Mouse (Mus musculus) limb, embryonic 14.5 days (tissue): ENCODE measurements around the gene Spag7. TPM values are rescaled to one million over a fixed set of nuclear protein-coding genes. Genes with fewer than 3 reads are reported as not detected.

ENCODE experiments used
- ATAC-seq: fragments of 200-750 bp; cut with Nextera tagmentation; 2 replicates; pipeline ENCODE4 v1.8.0; 2017; ENCODE audit warnings: low read depth, moderate number of reproducible peaks, moderate TSS enrichment; ENCODE audit not compliant: low FRiP score
- DNase-seq: peaks from one replicate; pipeline ENCODE4 v3.0.0-alpha.2; 2015; ENCODE audit warnings: low spot score
- H3K27ac ChIP-seq: fragments of 300-500 bp; sonication (generic); replicated peaks from 2 replicates; pipeline ENCODE4 v1.5.1; 2014; ENCODE audit warnings: low read depth, mild to moderate bottlenecking, low read length, moderate library complexity, mixed read lengths
- H3K27me3 ChIP-seq: fragments of 300-500 bp; sonication (generic); 2 replicates; pipeline ENCODE4 v1.6.1; 2014; ENCODE audit warnings: low read length, mixed read lengths; ENCODE audit not compliant: control insufficient read depth, insufficient read depth
- H3K36me3 ChIP-seq: fragments of 300-500 bp; sonication (generic); 2 replicates; pipeline ENCODE4 v1.6.1; 2014; ENCODE audit warnings: mild to moderate bottlenecking, low read length, moderate library complexity, mixed read lengths; ENCODE audit not compliant: control insufficient read depth, insufficient read depth
- H3K4me1 ChIP-seq: fragments of 300-500 bp; sonication (generic); 2 replicates; pipeline ENCODE4 v1.6.1; 2014; ENCODE audit warnings: antibody characterized with exemption, low read length, mixed read lengths; ENCODE audit not compliant: control insufficient read depth, insufficient read depth
- H3K4me2 ChIP-seq: fragments of 300-500 bp; sonication (generic); replicated peaks from 2 replicates; pipeline ENCODE4 v1.6.1; 2014; ENCODE audit warnings: low read depth, mild to moderate bottlenecking, low read length, moderate library complexity; ENCODE audit not compliant: severe bottlenecking
- H3K4me3 ChIP-seq: fragments of 300-500 bp; sonication (generic); replicated peaks from 2 replicates; pipeline ENCODE4 v1.5.1; 2014; ENCODE audit warnings: low read length
- H3K9ac ChIP-seq: fragments of 300-500 bp; sonication (generic); 2 replicates; pipeline ENCODE4 v1.6.1; 2014; ENCODE audit warnings: mild to moderate bottlenecking, low read depth, low read length, moderate library complexity; ENCODE audit not compliant: severe bottlenecking
- H3K9me3 ChIP-seq: fragments of 300-500 bp; sonication (generic); 2 replicates; pipeline ENCODE4 v1.6.1; 2016; ENCODE audit warnings: low read length; ENCODE audit not compliant: control insufficient read depth
- POLR2A ChIP-seq: fragments of 200-500 bp; IDR thresholded peaks from 2 replicates; pipeline ENCODE4 v1.8.0; 2012; ENCODE audit warnings: inconsistent platforms, mild to moderate bottlenecking, moderate library complexity, borderline replicate concordance; ENCODE audit not compliant: insufficient read depth, insufficient read length; ENCODE audit errors: extremely low read depth
- WGBS: fragments of 180-500 bp; shearing (Covaris S2); extraction: QIAGEN DNeasy Blood & Tissue Kit; methylation state at CpG from one replicate; pipeline ENCODE4 v1.1.7; 2014; 5-methylcytosine and 5-hydroxymethylcytosine counted together
- polyA plus RNA-seq, 2 experiments: library from polyadenylated mRNA; depleted of rRNA in 1 of 2; stranded (reverse) in 1 of 2; unstranded in 1 of 2; fragments of >200 nt; fragmentation: Nextera tagmentation in 1 of 2; extraction: Ambion mirVana in 1 of 2; gene quantifications; 2 replicates each; pipeline versions ENCODE4 v1.2.1 to v1.2.3; 2012 to 2014

Spag7 gene
- polyA plus RNA-seq, 2 experiments = 93.7 to 97.0 TPM

DNA sequence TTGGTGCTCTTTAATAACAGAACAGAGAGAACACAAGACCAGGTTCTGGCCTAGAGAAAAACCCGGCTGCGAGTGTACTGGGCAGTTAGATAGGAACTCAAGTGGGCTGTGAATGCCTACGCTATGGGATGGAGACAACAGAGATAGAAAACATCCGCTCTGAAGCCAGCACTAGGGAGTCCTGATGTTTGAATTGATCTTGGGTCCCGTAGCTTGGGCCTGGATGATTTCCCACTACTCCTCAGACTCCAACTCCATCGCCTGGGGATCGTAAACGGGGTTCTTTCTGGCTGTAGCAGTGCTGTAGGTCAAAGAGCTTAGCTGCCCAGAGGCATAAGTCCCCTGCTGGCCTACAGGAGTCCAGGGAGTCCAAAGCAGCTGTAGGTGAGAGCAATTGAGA, 19.2 kb upstream of the Spag7 start:
- Histone ChIP-seq H3K4me1 (peaks cover 9% of the 10 kb centered on the region), H3K4me3 (peak overlapping the region; percentile 75), H3K9ac (peak overlapping the region; percentile 77), H3K36me3 (peaks cover 23% of the 10 kb centered on the region), H3K9me3 (no peaks in the 10 kb centered on the region), H3K27ac (peak overlapping the region; percentile 79), H3K27me3 (no peaks in the 10 kb centered on the region), H3K4me2 (peak overlapping the region; percentile 79)
- ATAC-seq = no peak
- WGBS = 11% methylated on average over 8 of the region's 8 CpGs
- DNase-seq = no peak
- TF ChIP-seq POLR2A = no peak

DNA sequence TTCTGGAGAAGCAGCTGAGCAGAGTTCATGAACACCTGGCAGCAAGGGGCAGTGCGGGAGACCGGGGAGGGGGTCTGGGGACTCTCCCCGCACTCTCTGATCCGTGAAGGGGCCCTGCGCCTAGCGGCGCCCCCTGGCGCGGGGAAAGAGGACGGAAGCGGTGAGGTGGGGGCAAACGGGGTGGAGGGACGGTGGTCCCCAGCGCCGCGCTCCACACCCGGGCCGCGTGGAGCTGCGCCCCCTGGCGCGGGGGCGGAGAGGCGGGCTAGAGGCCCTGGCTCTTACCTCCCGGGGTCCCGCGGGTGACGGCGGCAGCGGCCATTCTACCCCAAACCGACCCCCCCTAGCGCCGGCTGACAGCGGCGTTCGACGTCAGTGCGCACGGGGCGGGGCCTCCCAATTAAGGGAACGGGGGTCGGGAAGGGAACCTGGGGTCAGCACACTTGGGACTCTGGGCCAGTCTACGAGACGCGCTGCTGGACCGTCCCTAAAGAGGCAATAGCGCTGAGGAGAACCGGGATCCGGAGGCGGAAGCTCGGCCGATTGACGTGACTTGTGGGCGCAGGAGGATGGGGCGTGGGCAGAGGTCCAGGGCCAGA, 18.5 kb upstream of the Spag7 start, which contains the start of gene Camta2:
Gene Camta2 (minus strand): TSS at position 505 of the 599 bp plus-strand sequence.
- H3K9me3 ChIP-seq = no peaks in the 10 kb centered on the region
- no peaks in the 10 kb centered on the region for H3K27me3 ChIP-seq
- peak; percentile 81 for ATAC-seq

DNA sequence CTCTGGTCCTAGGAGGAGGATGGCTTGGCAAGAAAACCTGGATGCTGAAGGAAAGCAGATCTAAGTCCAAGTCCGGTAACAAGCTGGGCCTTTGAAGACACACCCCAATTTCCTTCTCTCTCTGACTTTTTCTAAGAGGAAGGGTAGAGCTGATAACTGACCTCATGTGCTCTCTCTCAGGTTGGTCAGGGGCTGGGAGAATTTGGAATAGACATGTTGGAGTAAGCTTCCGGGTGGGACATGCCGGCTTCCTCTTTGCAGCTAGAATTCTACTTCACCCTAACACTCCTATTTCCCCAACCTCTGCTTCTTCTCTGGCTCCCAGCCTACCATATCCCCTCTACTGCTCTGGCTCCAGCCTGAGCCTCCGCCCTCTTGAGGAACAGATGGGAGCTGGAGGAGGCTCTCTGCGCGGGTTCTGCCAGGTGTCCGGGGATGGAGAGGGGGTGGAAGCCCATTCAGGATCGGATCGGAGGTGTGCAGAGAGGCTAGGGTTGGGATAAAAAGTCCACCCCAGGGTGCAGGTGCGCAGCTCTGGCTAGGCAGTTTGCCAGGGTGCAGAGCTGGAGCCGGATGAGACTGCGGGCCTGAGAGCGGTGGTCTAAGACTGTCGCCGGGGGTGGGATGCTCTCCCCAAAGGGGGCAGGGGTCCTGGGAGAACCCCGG, 17.8 kb upstream of the Spag7 start:
- Histone ChIP-seq H3K4me3 (peak overlapping the region; percentile 75), H3K4me2 (peak overlapping the region; percentile 79), H3K9me3 (no peaks in the 10 kb centered on the region), H3K4me1 (peaks cover 9% of the 10 kb centered on the region), H3K9ac (peak overlapping the region; percentile 77), H3K27ac (peak overlapping the region; percentile 79), H3K36me3 (peaks cover 31% of the 10 kb centered on the region), H3K27me3 (no peaks in the 10 kb centered on the region)
- 2% methylated on average over 15 of the region's 16 CpGs for WGBS
- ATAC-seq = peak; percentile 72
- DNase-seq = no peak
- TF ChIP-seq POLR2A = no peak

More for the DNA sequence above, 18.5 kb upstream of the Spag7 start, which contains the start of gene Camta2:
- WGBS = 1% methylated on average over 46 of the region's 55 CpGs
- H3K4me3 ChIP-seq = peak within 1 kb of the TSS; percentile 75
- H3K4me1 ChIP-seq = peaks cover 9% of the 10 kb centered on the region
- 0 out of 2 replicates have a peak, but pooled peaks have one; percentile 37 for TF ChIP-seq POLR2A
- H3K9ac ChIP-seq = peak within 1 kb of the TSS; percentile 77
- peaks cover 29% of the 10 kb centered on the region for H3K36me3 ChIP-seq
- peak; percentile 69 for DNase-seq
- peak within 1 kb of the TSS; percentile 79 for H3K4me2 ChIP-seq
- peak within 1 kb of the TSS; percentile 79 for H3K27ac ChIP-seq

DNA sequence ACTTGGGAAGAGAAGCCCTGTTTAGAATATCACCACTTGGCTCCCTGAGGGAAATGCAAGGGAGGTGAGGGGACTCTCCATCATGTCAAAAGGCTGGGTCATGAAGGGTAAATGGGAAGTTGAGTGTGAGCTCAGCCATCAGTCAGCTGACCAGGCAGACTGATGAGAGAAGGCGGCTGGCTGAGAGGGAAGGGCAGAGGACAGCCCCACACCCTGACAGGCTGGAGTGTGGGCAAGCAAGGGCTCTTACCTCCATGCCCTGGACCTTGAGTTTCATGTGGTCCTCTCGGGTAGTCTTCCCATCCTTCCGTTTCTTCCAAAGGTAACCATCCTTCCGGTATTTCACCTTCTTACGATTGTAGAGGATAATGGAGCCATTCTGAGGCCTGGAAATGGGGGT, 14.4 kb upstream of the Spag7 start:
- TF ChIP-seq POLR2A = no peak
- H3K4me2 ChIP-seq = no peak overlapping the region
- peaks cover 5% of the 10 kb centered on the region; the same call in 1 of the 2 replicates for H3K4me1 ChIP-seq
- ATAC-seq = no peak
- H3K27me3 ChIP-seq = no peaks in the 10 kb centered on the region
- peaks cover 55% of the 10 kb centered on the region for H3K36me3 ChIP-seq
- WGBS = 83% methylated on average over 5 of the region's 5 CpGs
- no peak overlapping the region for H3K27ac ChIP-seq
- H3K9me3 ChIP-seq = no peaks in the 10 kb centered on the region
- no peak for DNase-seq
- 0 out of 2 replicates have a peak overlapping the region, but pooled peaks have one; percentile 2 for H3K9ac ChIP-seq
- no peak overlapping the region for H3K4me3 ChIP-seq

DNA sequence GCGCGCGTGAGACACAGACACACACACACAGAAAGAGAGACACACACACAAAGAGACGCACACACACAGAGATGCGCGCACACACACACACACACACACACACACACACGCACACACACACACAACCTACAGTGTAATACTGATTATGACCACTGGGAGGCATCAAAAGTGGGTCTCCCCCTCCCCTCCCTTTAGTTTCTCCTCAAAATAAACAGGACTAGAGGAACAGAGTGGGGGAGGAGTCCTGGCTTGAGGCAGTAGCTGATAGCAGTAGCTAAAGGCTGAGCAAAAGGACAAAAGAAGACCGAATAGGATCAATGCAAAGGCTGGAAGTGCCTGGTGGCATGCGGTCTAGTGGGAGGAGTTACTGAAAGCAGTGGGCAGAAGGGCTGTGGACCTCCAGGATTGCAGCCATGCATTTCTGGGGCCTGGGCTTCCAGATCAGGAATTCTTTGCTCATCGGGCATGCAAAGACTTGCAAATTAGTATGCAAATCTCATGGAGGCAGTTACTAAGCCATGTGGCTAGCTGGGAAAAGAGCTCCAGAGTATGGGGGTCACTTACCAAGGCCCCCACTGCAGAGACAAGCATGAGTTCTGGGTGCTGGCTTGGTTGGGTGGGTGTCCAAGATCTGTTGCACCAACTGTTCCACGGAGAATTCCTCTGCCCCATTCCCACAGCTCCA, 12.8 kb upstream of the Spag7 start:
- Histone ChIP-seq H3K27me3 (no peaks in the 10 kb centered on the region), H3K4me2 (no peak overlapping the region), H3K36me3 (peaks cover 61% of the 10 kb centered on the region), H3K9ac (no peak overlapping the region), H3K4me1 (no peaks in the 10 kb centered on the region), H3K9me3 (no peaks in the 10 kb centered on the region), H3K27ac (no peak overlapping the region), H3K4me3 (no peak overlapping the region)
- 20% methylated on average over 11 of the region's 11 CpGs for WGBS
- peak; percentile 48 for DNase-seq
- TF ChIP-seq POLR2A = no peak
- ATAC-seq = peak; percentile 56; the same call in 1 of the 2 replicates
